Mouse (Mus musculus) heart, embryonic 15.5 days (tissue): Measurements from ENCODE around the gene Tnfrsf4. TPM values are rescaled to one million over a fixed set of nuclear protein-coding genes. Genes with fewer than 3 reads are reported as not detected.

Experiments
- ATAC-seq: fragments of 200-750 bp; cut with Nextera tagmentation; replicated peaks from 2 replicates; pipeline ENCODE4 v1.8.0; 2017; ENCODE audit warnings: low read depth, moderate TSS enrichment; ENCODE audit not compliant: insufficient number of reproducible peaks, insufficient read depth, low FRiP score
- H3K27ac ChIP-seq: fragments of 300-500 bp; sonication (generic); 2 replicates; pipeline ENCODE4 v1.5.1; 2015; ENCODE audit warnings: mild to moderate bottlenecking, inconsistent platforms
- H3K27me3 ChIP-seq: fragments of 300-500 bp; sonication (generic); 2 replicates; pipeline ENCODE4 v1.6.1; 2015; ENCODE audit warnings: inconsistent platforms
- H3K36me3 ChIP-seq: fragments of 300-500 bp; sonication (generic); 2 replicates; pipeline ENCODE4 v1.6.1; 2015; ENCODE audit warnings: mild to moderate bottlenecking, inconsistent platforms
- H3K4me1 ChIP-seq: fragments of 300-500 bp; sonication (generic); replicated peaks from 2 replicates; pipeline ENCODE4 v1.6.1; 2015; ENCODE audit warnings: inconsistent platforms
- H3K4me2 ChIP-seq: fragments of 300-500 bp; sonication (generic); 2 replicates; pipeline ENCODE4 v1.6.1; 2015; ENCODE audit warnings: inconsistent platforms, mild to moderate bottlenecking, moderate library complexity
- H3K4me3 ChIP-seq: fragments of 300-500 bp; sonication (generic); 2 replicates; pipeline ENCODE4 v1.5.1; 2015; ENCODE audit warnings: mild to moderate bottlenecking, inconsistent platforms
- H3K9ac ChIP-seq: fragments of 300-500 bp; sonication (generic); 2 replicates; pipeline ENCODE4 v1.6.1; 2015; ENCODE audit warnings: mild to moderate bottlenecking, inconsistent platforms
- H3K9me3 ChIP-seq: fragments of 300-500 bp; sonication (generic); replicated peaks from 2 replicates; pipeline ENCODE4 v1.6.1; 2016; ENCODE audit warnings: inconsistent platforms
- WGBS: fragments of 180-500 bp; shearing (Covaris S2); methylation state at CpG from one replicate; pipeline ENCODE4 v1.1.7; 2015; ENCODE audit warnings: mixed read lengths; 5-methylcytosine and 5-hydroxymethylcytosine counted together
- polyA plus RNA-seq: library from polyadenylated mRNA; unstranded; fragments of >200 nt; fragmentation: Nextera tagmentation; extraction: Ambion mirVana; gene quantifications from 2 replicates; pipeline ENCODE4 v1.2.1, GENCODE M21; 2015

The Tnfrsf4 gene
- polyA plus RNA-seq, 1 experiment from 2014 or later: 0.55 TPM

DNA sequence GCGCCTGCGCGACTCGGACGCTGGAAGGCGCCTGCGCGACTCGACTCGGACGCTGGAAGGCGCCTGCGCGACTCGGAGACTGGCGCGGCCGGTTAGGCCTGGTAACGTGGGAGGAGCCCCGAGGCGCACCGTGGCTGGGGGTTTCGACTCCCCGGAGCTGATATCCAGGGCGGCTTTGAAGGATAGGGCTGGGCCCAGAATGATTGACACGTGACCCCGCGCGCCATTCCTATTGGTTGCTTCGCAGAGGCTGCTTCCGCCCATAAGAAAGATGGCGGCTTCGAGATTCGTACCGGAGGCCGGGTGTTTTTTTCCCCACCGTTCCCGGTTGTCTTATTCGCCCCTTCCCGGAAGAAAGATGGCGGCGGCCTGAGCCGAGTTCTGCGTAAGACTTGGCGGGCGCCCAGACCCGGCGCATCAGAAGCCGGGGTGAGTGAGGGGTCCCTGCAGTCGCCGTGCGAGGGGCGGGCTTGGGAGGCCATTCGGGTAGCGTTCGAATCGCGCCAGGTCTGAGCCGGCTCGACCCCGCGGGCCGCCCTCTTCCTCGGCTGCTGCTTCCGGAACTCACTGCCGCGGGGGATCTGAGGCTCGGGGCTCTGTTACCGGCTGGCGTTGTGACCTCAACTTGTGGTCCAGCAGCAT, 20.6 kb upstream of the Tnfrsf4 start:
- under 1% methylated on average over 70 of the region's 70 CpGs for WGBS
- H3K4me1 ChIP-seq: peaks cover 24% of the 10 kb centered on the region
- peak overlapping the region; percentile 72 for H3K4me2 ChIP-seq

GRCm38 (mm10) chr4:155993606-155994005, 20.0 kb upstream of the Tnfrsf4 start:
- Histone ChIP-seq H3K9ac (peak overlapping the region; percentile 84), H3K27me3 (no peaks in the 10 kb centered on the region), H3K4me3 (peak overlapping the region; percentile 70), H3K4me1 (peaks cover 24% of the 10 kb centered on the region), H3K36me3 (peaks cover 23% of the 10 kb centered on the region), H3K9me3 (no peaks in the 10 kb centered on the region), H3K27ac (peak overlapping the region; percentile 98), H3K4me2 (peak overlapping the region; percentile 72)
- 3% methylated on average over 15 of the region's 15 CpGs for WGBS
- ATAC-seq: no peak

More for the DNA sequence above, 20.6 kb upstream of the Tnfrsf4 start:
- peak; percentile 84 for ATAC-seq
- Histone ChIP-seq H3K27me3 (no peaks in the 10 kb centered on the region), H3K27ac (peak overlapping the region; percentile 98), H3K9ac (peak overlapping the region; percentile 84), H3K36me3 (peaks cover 17% of the 10 kb centered on the region), H3K9me3 (no peaks in the 10 kb centered on the region), H3K4me3 (peak overlapping the region; percentile 70)

GRCm38 (mm10) chr4:156004109-156004508, 9.5 kb upstream of the Tnfrsf4 start:
- Histone ChIP-seq H3K4me1 (no peaks in the 10 kb centered on the region), H3K4me3 (no peak overlapping the region), H3K9ac (no peak overlapping the region), H3K27me3 (no peaks in the 10 kb centered on the region), H3K9me3 (no peaks in the 10 kb centered on the region), H3K27ac (no peak overlapping the region), H3K36me3 (peaks cover 87% of the 10 kb centered on the region), H3K4me2 (no peak overlapping the region)
- no peak for ATAC-seq
- WGBS: 88% methylated on average over 3 of the region's 3 CpGs

DNA sequence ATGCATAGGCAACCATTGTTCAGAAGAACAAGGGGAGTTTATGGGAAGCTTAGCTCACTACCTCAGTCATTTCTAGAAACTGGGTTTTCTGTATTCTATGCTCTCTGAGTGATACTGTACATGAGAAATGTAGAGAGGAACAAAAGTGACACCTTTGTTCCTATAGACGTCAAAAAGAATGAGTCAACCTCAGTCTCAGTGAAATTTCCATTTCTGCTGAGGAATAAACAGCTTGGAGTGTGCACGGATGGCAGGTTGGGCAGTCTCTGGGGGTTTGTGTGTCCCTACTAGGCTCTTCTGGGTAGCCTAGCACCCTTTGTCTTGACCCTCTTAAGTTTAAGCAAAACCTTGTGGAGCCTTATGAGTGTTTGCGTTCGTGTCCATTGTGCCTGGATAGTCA, 5.3 kb upstream of the Tnfrsf4 start:
- Histone ChIP-seq H3K4me3 (no peak overlapping the region), H3K4me1 (no peaks in the 10 kb centered on the region), H3K36me3 (peaks cover 81% of the 10 kb centered on the region), H3K27ac (no peak overlapping the region), H3K9me3 (no peaks in the 10 kb centered on the region), H3K4me2 (no peak overlapping the region), H3K9ac (no peak overlapping the region), H3K27me3 (no peaks in the 10 kb centered on the region)
- WGBS: 91% methylated on average over 4 of the region's 4 CpGs
- ATAC-seq: no peak

DNA sequence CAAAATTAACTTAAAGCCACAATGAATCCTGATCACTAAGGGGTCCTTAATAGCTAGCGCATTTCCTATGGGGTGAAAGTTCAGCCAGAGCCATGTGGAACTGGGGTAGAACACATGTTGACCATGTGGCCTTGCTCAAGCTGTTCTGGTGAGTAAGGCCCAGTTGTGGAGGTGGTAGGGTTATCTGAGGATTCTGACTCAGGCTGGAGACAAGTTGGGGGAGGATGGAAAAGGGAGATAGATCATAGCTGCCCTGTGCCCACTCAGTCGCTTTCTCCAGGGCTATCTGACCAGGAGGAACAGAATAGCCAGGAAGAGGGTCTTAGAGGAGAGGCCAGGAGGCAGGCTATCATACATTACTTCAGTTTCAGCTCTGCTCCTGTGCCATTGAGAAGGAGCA, 793 bp downstream of the Tnfrsf4 start:
- H3K4me1 ChIP-seq: no peaks in the 10 kb centered on the region
- no peaks in the 10 kb centered on the region for H3K9me3 ChIP-seq
- H3K27me3 ChIP-seq: no peaks in the 10 kb centered on the region
- H3K4me2 ChIP-seq: no peak overlapping the region
- no peak for ATAC-seq
- H3K9ac ChIP-seq: no peak overlapping the region
- no peak overlapping the region for H3K4me3 ChIP-seq
- H3K36me3 ChIP-seq: peaks cover 32% of the 10 kb centered on the region
- 70% methylated on average over 2 of the region's 2 CpGs for WGBS
- H3K27ac ChIP-seq: no peak overlapping the region

- ATAC-seq: no peak
- no peak overlapping the region for H3K9ac ChIP-seq
- no peaks in the 10 kb centered on the region for H3K4me1 ChIP-seq
- H3K36me3 ChIP-seq: no peaks in the 10 kb centered on the region; the same call in 1 of the 2 replicates
- no peaks in the 10 kb centered on the region for H3K27me3 ChIP-seq
- no peaks in the 10 kb centered on the region for H3K9me3 ChIP-seq
- WGBS: 85% methylated on average over 12 of the region's 12 CpGs
- H3K27ac ChIP-seq: no peak overlapping the region
- H3K4me3 ChIP-seq: no peak overlapping the region
- H3K4me2 ChIP-seq: no peak overlapping the region
Observed at GRCm38 (mm10) chr4:156019771-156020170, 6.1 kb downstream of the Tnfrsf4 start.

- no peaks in the 10 kb centered on the region for H3K9me3 ChIP-seq
- no peak overlapping the region for H3K9ac ChIP-seq
- H3K4me1 ChIP-seq: peaks cover 10% of the 10 kb centered on the region
- no peak overlapping the region for H3K27ac ChIP-seq
- 68% methylated on average over 3 of the region's 3 CpGs for WGBS
- no peaks in the 10 kb centered on the region for H3K27me3 ChIP-seq
- no peak for ATAC-seq
- H3K36me3 ChIP-seq: no peaks in the 10 kb centered on the region; the same call in 1 of the 2 replicates
- no peak overlapping the region for H3K4me2 ChIP-seq
- H3K4me3 ChIP-seq: no peak overlapping the region
Observed at GRCm38 (mm10) chr4:156021381-156021780, 7.7 kb downstream of the Tnfrsf4 start.

DNA sequence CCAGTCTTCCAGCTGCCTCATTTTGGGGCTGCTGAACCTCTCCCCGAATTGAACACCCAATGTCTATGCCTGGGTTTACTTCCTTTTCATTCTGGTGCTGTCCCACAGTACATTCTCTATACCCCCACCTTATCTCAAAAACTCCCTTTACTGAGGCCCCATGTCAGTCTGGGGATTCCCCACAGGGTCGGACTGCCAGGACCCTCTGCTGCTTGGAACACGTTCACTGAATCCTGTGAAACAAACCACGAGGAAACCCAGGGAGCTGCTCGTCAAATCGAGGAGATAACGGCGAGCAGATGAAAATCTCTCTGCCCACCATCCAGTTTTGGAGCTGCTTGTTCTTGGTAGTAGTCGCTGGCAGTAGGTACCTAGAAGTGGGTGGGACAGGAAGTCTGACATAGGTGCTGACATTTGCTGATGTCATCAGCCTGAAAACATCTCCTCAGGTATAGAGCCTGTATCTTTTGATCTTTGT, 8.3 kb downstream of the Tnfrsf4 start:
- ATAC-seq: no peak

DNA sequence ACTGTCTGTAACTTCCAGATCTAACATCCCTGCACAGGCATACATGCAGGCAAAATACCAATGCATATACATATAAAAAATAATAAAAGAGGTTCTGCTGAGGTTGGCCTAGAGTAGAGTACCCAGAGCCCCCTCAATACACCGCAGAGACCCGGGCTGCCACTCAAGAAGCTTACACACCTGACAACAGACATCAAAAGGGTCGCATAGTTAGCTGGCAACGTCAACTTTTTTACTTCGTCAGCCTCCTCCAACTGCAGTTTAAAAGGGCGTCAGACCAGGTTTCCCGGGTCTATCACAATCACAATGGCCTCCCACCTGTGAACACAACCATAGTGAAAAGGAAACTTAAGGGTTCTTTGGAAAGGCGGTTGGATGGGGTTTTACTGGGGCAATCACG, 9.9 kb downstream of the Tnfrsf4 start:
- Histone ChIP-seq H3K36me3 (peaks cover 8% of the 10 kb centered on the region; the same call in 1 of the 2 replicates), H3K4me3 (no peak overlapping the region), H3K9ac (no peak overlapping the region), H3K9me3 (no peaks in the 10 kb centered on the region), H3K27me3 (no peaks in the 10 kb centered on the region), H3K27ac (no peak overlapping the region), H3K4me2 (no peak overlapping the region), H3K4me1 (peaks cover 12% of the 10 kb centered on the region)
- ATAC-seq: no peak
- 80% methylated on average over 9 of the region's 9 CpGs for whole genome bisulfite sequencing

More for the DNA sequence above, 8.3 kb downstream of the Tnfrsf4 start:
- Histone ChIP-seq H3K27ac (no peak overlapping the region), H3K4me1 (peaks cover 12% of the 10 kb centered on the region), H3K9me3 (no peaks in the 10 kb centered on the region), H3K4me3 (no peak overlapping the region), H3K27me3 (no peaks in the 10 kb centered on the region), H3K9ac (no peak overlapping the region), H3K36me3 (no peaks in the 10 kb centered on the region; the same call in 1 of the 2 replicates), H3K4me2 (no peak overlapping the region)
- WGBS: 32% methylated on average over 9 of the region's 9 CpGs

DNA sequence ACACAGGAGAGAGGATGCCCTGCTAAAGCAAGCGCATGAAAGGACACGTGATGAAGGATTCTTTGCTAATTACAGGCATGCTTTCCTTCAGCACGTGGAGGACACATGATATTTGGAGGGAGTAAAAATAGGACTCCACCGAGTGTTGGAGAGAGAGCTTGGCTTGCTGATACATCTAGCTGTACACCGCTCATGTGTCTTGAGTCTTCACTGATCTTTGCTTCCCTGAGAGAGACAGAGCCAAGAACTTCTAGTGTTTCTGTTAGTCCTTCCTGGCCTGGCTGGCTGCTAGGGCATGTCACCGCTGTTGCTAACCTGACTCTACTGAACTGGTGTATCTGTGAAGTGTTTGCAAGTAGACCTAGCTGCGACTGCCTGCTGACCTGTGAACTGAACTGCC, 10.5 kb downstream of the Tnfrsf4 start:
- Histone ChIP-seq H3K27me3 (no peaks in the 10 kb centered on the region), H3K36me3 (peaks cover 8% of the 10 kb centered on the region; the same call in 1 of the 2 replicates), H3K27ac (no peak overlapping the region), H3K9me3 (no peaks in the 10 kb centered on the region), H3K9ac (no peak overlapping the region), H3K4me1 (peaks cover 12% of the 10 kb centered on the region), H3K4me3 (no peak overlapping the region), H3K4me2 (no peak overlapping the region)
- ATAC-seq: no peak; the same call in 1 of the 2 replicates
- WGBS: 74% methylated on average over 7 of the region's 7 CpGs

GRCm38 (mm10) chr4:156026013-156026412, 12.4 kb downstream of the Tnfrsf4 start, which contains the start of gene Tnfrsf18:
Gene Tnfrsf18 (plus strand): TSS chr4:156026164.
- 20% methylated on average over 4 of the region's 4 CpGs for WGBS
- Histone ChIP-seq H3K4me2 (peak within 1 kb of the TSS; percentile 21; the same call in 1 of the 2 replicates), H3K4me3 (no peak within 1 kb of the TSS), H3K9ac (0 out of 2 replicates have a peak within 1 kb of the TSS, but pooled peaks have one; percentile 2), H3K4me1 (peaks cover 23% of the 10 kb centered on the region), H3K36me3 (peaks cover 8% of the 10 kb centered on the region; the same call in 1 of the 2 replicates), H3K27ac (peak within 1 kb of the TSS; percentile 50), H3K9me3 (no peaks in the 10 kb centered on the region), H3K27me3 (no peaks in the 10 kb centered on the region)
- peak; percentile 48 for ATAC-seq

DNA sequence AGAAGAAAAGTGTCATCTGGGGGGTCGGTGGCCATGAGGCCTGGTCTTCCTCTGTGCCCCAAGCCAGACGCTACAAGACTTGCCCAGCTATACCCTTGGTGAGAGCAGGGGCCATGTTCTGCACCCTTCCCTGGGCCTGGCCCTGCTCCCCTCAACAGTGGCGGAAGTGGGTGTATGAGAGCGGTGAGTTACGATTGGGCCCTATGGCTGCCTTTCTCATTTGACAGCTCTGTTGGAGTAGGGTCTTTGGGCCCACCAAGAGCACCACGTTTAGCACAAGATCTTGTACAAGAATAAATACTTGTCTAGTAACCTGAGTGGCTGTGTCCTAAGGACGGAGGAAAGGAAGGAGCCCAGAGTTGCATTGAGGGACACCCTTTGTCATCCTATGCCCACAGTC, 14.9 kb downstream of the Tnfrsf4 start:
- H3K27me3 ChIP-seq: no peaks in the 10 kb centered on the region
- H3K36me3 ChIP-seq: peaks cover 8% of the 10 kb centered on the region; the same call in 1 of the 2 replicates
- no peak for ATAC-seq
- H3K4me3 ChIP-seq: no peak overlapping the region
- no peak overlapping the region for H3K27ac ChIP-seq
- H3K9ac ChIP-seq: no peak overlapping the region
- no peak overlapping the region for H3K4me2 ChIP-seq
- H3K4me1 ChIP-seq: peaks cover 36% of the 10 kb centered on the region
- H3K9me3 ChIP-seq: no peaks in the 10 kb centered on the region
- WGBS: 89% methylated on average over 7 of the region's 7 CpGs
